Mouse (Mus musculus) liver, embryonic 12.5 days (tissue): ENCODE results near the gene Gse1. TPM values are rescaled to one million over a fixed set of nuclear protein-coding genes. Genes with fewer than 3 reads are reported as not detected.

Experiments used
- ATAC-seq: fragments of 200-750 bp; cut with Nextera tagmentation; 2 replicates; pipeline ENCODE4 v1.8.0; 2017; ENCODE audit warnings: moderate number of reproducible peaks, mild to moderate bottlenecking, moderate library complexity
- H3K27ac ChIP-seq: fragments of 300-500 bp; sonication (generic); 2 replicates; pipeline ENCODE4 v1.5.1; 2016; ENCODE audit warnings: mild to moderate bottlenecking
- H3K27me3 ChIP-seq: fragments of 300-500 bp; sonication (generic); replicated peaks from 2 replicates; pipeline ENCODE4 v1.6.1; 2016; ENCODE audit warnings: mild to moderate bottlenecking, moderate library complexity
- H3K36me3 ChIP-seq: fragments of 300-500 bp; sonication (generic); 2 replicates; pipeline ENCODE4 v1.6.1; 2016; ENCODE audit warnings: mild to moderate bottlenecking, moderate library complexity
- H3K4me1 ChIP-seq: fragments of 300-500 bp; sonication (generic); 2 replicates; pipeline ENCODE4 v1.6.1; 2016
- H3K4me2 ChIP-seq: fragments of 300-500 bp; sonication (generic); 2 replicates; pipeline ENCODE4 v1.6.1; 2016; ENCODE audit warnings: mild to moderate bottlenecking, moderate library complexity
- H3K4me3 ChIP-seq: fragments of 300-500 bp; sonication (generic); 2 replicates; pipeline ENCODE4 v1.5.1; 2016; ENCODE audit warnings: mild to moderate bottlenecking, moderate library complexity
- H3K9ac ChIP-seq: fragments of 300-500 bp; sonication (generic); 2 replicates; pipeline ENCODE4 v1.6.1; 2016; ENCODE audit warnings: mild to moderate bottlenecking, moderate library complexity
- H3K9me3 ChIP-seq: fragments of 300-500 bp; sonication (generic); replicated peaks from 2 replicates; pipeline ENCODE4 v1.6.1; 2016; ENCODE audit warnings: mild to moderate bottlenecking, moderate library complexity
- WGBS: fragments of 180-500 bp; shearing (Covaris S2); methylation state at CpG from one replicate; pipeline ENCODE4 v1.1.7; 2016; ENCODE audit not compliant: insufficient replicate concordance; 5-methylcytosine and 5-hydroxymethylcytosine counted together
- polyA plus RNA-seq: library from polyadenylated mRNA; unstranded; fragments of >200 nt; fragmentation: Nextera tagmentation; extraction: Ambion mirVana; gene quantifications from 2 replicates; pipeline ENCODE4 v1.2.1, GENCODE M21; 2016

The Gse1 gene
- polyA plus RNA-seq, 1 experiment from 2014 or later = 15.9 TPM

DNA sequence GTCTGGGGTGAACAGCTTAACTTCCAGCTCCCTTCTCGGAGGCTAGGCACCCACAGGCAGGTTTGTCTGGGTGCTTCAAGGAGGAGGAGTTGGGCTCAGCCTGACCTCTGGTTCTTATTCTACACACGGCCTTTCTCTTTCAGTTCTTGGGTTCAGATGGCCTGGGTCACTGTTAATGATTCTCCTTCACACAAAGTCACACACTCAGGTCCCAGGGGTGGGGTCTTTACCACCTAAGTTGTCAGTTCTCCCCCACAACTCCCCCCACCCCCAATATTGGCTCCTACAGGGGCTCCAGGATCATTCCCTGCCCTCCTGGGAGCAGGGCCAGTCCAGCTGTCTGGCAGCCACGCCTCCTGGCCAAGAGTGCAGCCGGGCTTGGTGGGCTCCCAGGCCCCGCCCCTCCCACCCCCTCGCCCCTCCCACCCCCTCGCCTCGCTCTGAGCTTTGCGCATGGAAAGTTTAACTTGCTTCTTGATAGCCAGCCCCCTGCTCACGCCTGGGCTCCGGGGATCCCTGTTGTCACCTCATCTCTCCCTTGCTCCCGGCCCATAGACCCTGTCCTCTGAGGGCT, 288.0 kb downstream of the Gse1 start:
- ATAC-seq = no peak
- H3K27ac ChIP-seq = peak overlapping the region; percentile 45
- peaks cover 72% of the 10 kb centered on the region for H3K36me3 ChIP-seq
- 26% methylated on average over 12 of the region's 12 CpGs for WGBS
- peaks cover 100% of the 10 kb centered on the region for H3K4me1 ChIP-seq
- no peak overlapping the region for H3K4me3 ChIP-seq
- no peaks in the 10 kb centered on the region for H3K27me3 ChIP-seq
- no peak overlapping the region for H3K9ac ChIP-seq
- H3K9me3 ChIP-seq = no peaks in the 10 kb centered on the region
- peak overlapping the region; percentile 24; the same call in 1 of the 2 replicates for H3K4me2 ChIP-seq

GRCm38 (mm10) chr8:120517666-120518410, 289.6 kb downstream of the Gse1 start:
- Histone ChIP-seq H3K4me1 (peaks cover 98% of the 10 kb centered on the region), H3K36me3 (peaks cover 72% of the 10 kb centered on the region), H3K27me3 (no peaks in the 10 kb centered on the region), H3K27ac (peak overlapping the region; percentile 6; the same call in 1 of the 2 replicates), H3K9ac (no peak overlapping the region), H3K4me3 (no peak overlapping the region), H3K9me3 (no peaks in the 10 kb centered on the region), H3K4me2 (no peak overlapping the region)
- whole genome bisulfite sequencing = 63% methylated on average over 11 of the region's 11 CpGs
- ATAC-seq = no peak

- Histone ChIP-seq H3K36me3 (peaks cover 65% of the 10 kb centered on the region), H3K27ac (no peak overlapping the region), H3K4me2 (no peak overlapping the region), H3K9ac (peak overlapping the region; percentile 17; the same call in 1 of the 2 replicates), H3K9me3 (no peaks in the 10 kb centered on the region), H3K27me3 (no peaks in the 10 kb centered on the region), H3K4me1 (peaks cover 98% of the 10 kb centered on the region), H3K4me3 (no peak overlapping the region)
- ATAC-seq = peak; percentile 48
- 87% methylated on average over 14 of the region's 14 CpGs for WGBS
Measured at GRCm38 (mm10) chr8:120518736-120519534, 290.7 kb downstream of the Gse1 start.

GRCm38 (mm10) chr8:120520287-120520686, 292.0 kb downstream of the Gse1 start:
- no peaks in the 10 kb centered on the region for H3K9me3 ChIP-seq
- no peaks in the 10 kb centered on the region for H3K27me3 ChIP-seq
- peaks cover 55% of the 10 kb centered on the region for H3K36me3 ChIP-seq
- no peak for ATAC-seq
- no peak overlapping the region for H3K4me2 ChIP-seq
- 0 out of 2 replicates have a peak overlapping the region, but pooled peaks have one; percentile 12 for H3K9ac ChIP-seq
- H3K27ac ChIP-seq = no peak overlapping the region
- H3K4me3 ChIP-seq = no peak overlapping the region
- peaks cover 98% of the 10 kb centered on the region for H3K4me1 ChIP-seq
- WGBS = 71% methylated on average over 15 of the region's 15 CpGs

- peaks cover 49% of the 10 kb centered on the region for H3K36me3 ChIP-seq
- H3K4me1 ChIP-seq = peaks cover 98% of the 10 kb centered on the region
- ATAC-seq = no peak
- no peaks in the 10 kb centered on the region for H3K27me3 ChIP-seq
- 60% methylated on average over 20 of the region's 20 CpGs for WGBS
- no peak overlapping the region for H3K4me2 ChIP-seq
- H3K4me3 ChIP-seq = no peak overlapping the region
- peak overlapping the region; percentile 12; the same call in 1 of the 2 replicates for H3K9ac ChIP-seq
- no peaks in the 10 kb centered on the region for H3K9me3 ChIP-seq
- peak overlapping the region; percentile 16; the same call in 1 of the 2 replicates for H3K27ac ChIP-seq
Measured at GRCm38 (mm10) chr8:120520707-120521590, 292.7 kb downstream of the Gse1 start.

DNA sequence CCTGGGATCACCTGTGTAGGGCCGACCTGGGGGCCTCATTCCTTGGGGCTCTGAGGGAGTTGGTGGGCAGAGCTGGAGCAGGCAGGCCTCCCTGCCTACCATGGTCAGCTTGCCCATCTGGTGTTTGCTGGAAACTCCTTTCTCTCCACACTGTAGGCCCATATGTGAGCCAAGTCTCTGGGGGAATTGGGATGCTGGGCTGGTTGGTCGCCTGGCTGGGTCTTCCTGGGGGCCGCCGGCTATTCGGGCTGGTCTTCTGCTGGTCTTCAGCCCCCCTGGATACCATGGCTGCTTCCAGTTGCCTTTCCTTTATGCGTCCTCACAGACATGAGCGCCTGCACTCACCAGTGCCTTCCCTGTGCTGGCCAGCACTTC, 293.3 kb downstream of the Gse1 start:
- Histone ChIP-seq H3K4me3 (no peak overlapping the region), H3K27ac (no peak overlapping the region), H3K9ac (no peak overlapping the region), H3K36me3 (peaks cover 46% of the 10 kb centered on the region), H3K9me3 (no peaks in the 10 kb centered on the region), H3K27me3 (no peaks in the 10 kb centered on the region), H3K4me1 (peaks cover 98% of the 10 kb centered on the region), H3K4me2 (no peak overlapping the region)
- WGBS = 75% methylated on average over 7 of the region's 7 CpGs
- no peak for ATAC-seq

GRCm38 (mm10) chr8:120523641-120524040, 295.4 kb downstream of the Gse1 start:
- Histone ChIP-seq H3K27me3 (no peaks in the 10 kb centered on the region), H3K4me1 (peaks cover 98% of the 10 kb centered on the region), H3K4me2 (no peak overlapping the region), H3K9ac (no peak overlapping the region), H3K4me3 (no peak overlapping the region), H3K36me3 (peaks cover 46% of the 10 kb centered on the region), H3K9me3 (no peaks in the 10 kb centered on the region), H3K27ac (no peak overlapping the region)
- no peak for ATAC-seq
- WGBS = 58% methylated on average over 7 of the region's 7 CpGs

DNA sequence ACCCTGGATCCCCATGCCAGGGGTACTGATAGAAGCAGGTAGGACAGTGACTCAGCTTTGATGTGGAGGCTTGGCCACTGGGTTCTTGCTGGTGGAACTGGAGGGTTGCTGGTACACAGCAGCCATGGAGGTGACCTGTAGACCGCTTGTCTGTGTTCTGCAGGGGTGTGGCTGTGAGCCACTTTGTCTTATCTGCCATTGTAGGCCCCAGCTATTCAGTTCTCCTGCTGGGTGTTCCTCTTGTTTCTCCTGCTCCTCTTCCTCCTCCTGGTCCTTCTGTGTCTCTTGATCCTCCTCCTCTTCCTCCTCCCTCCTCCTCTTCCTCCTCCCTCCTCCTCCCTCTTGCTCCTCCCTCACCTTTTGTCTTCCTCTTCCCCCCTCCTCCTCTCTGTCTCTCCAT, 296.9 kb downstream of the Gse1 start:
- ATAC-seq = peak; percentile 56
- H3K4me3 ChIP-seq = no peak overlapping the region
- H3K36me3 ChIP-seq = peaks cover 37% of the 10 kb centered on the region
- peaks cover 98% of the 10 kb centered on the region for H3K4me1 ChIP-seq
- H3K9ac ChIP-seq = peak overlapping the region; percentile 47; the same call in 1 of the 2 replicates
- H3K9me3 ChIP-seq = no peaks in the 10 kb centered on the region
- peak overlapping the region; percentile 15; the same call in 1 of the 2 replicates for H3K27ac ChIP-seq
- H3K27me3 ChIP-seq = no peaks in the 10 kb centered on the region
- peak overlapping the region; percentile 53 for H3K4me2 ChIP-seq
- WGBS = 29% methylated on average over 1 of the region's 1 CpGs

- peak; percentile 28; the same call in 1 of the 2 replicates for ATAC-seq
- Histone ChIP-seq H3K4me1 (peaks cover 97% of the 10 kb centered on the region), H3K9ac (peak overlapping the region; percentile 47; the same call in 1 of the 2 replicates), H3K36me3 (peaks cover 34% of the 10 kb centered on the region), H3K4me2 (peak overlapping the region; percentile 53), H3K4me3 (no peak overlapping the region), H3K9me3 (no peaks in the 10 kb centered on the region), H3K27me3 (no peaks in the 10 kb centered on the region), H3K27ac (peak overlapping the region; percentile 15; the same call in 1 of the 2 replicates)
- 58% methylated on average over 6 of the region's 6 CpGs for WGBS
Measured at GRCm38 (mm10) chr8:120525832-120526231, 297.6 kb downstream of the Gse1 start.

DNA sequence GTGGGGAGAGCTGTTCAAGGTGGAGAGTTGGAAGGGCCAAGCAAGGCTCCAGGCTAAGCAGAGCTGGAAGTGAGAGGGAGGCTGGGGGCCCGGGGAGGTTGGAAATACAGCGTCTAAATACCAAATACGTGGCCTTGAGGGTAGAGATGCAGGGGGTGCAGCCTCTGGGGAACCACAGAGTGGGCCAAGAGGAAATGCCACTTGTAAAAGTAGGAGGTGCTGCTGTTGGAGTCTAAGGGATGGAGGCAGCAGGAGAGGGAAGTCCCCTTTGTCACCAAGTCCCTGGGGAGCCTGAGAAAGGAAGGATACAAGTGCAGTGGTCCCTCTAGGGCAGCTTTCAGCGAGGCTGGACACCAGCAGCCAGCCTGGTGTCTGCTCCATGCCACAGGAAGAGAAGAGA, 298.3 kb downstream of the Gse1 start:
- no peak for ATAC-seq
- Histone ChIP-seq H3K9me3 (no peaks in the 10 kb centered on the region), H3K27ac (no peak overlapping the region; the same call in 1 of the 2 replicates), H3K9ac (peak overlapping the region; percentile 10; the same call in 1 of the 2 replicates), H3K4me2 (0 out of 2 replicates have a peak overlapping the region, but pooled peaks have one; percentile 8), H3K27me3 (no peaks in the 10 kb centered on the region), H3K36me3 (peaks cover 33% of the 10 kb centered on the region), H3K4me3 (no peak overlapping the region), H3K4me1 (peaks cover 97% of the 10 kb centered on the region)
- WGBS = 30% methylated on average over 4 of the region's 4 CpGs

DNA sequence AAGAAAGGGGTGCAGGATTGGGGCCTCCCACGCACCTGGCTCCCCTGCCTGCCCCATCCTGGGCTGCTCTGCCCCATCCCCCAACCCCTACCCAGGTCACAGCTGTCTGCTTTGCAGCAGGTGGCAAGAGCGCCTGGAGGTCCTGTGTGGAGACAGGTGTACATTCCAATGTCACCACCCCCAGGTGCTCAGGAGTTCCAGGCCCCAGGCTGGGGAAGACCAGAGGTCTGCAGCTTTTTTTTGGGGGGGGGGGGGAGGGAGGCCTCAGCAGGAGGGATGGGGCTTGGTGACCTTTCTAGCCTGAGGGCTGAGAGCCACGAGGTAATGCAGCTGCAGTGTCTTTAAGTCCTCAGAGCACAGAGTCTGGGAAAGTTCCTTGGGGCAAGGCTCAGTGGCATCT, 300.1 kb downstream of the Gse1 start:
- no peaks in the 10 kb centered on the region for H3K27me3 ChIP-seq
- no peak for ATAC-seq
- WGBS = 58% methylated on average over 3 of the region's 3 CpGs
- H3K9ac ChIP-seq = no peak overlapping the region
- H3K9me3 ChIP-seq = no peaks in the 10 kb centered on the region
- H3K27ac ChIP-seq = peak overlapping the region; percentile 53; the same call in 1 of the 2 replicates
- peaks cover 99% of the 10 kb centered on the region for H3K4me1 ChIP-seq
- H3K36me3 ChIP-seq = peaks cover 17% of the 10 kb centered on the region; the same call in 1 of the 2 replicates
- no peak overlapping the region for H3K4me3 ChIP-seq
- H3K4me2 ChIP-seq = no peak overlapping the region
